Mouse (Mus musculus) stomach, embryonic 14.5 days (tissue): Measurements from ENCODE around the gene Lpcat2. TPM values are rescaled to one million over a fixed set of nuclear protein-coding genes. Genes with fewer than 3 reads are reported as not detected.

Experiments
- ATAC-seq: fragments of 200-750 bp; cut with Nextera tagmentation; 2 replicates; pipeline ENCODE4 v1.8.0; 2017; ENCODE audit warnings: low read depth, moderate TSS enrichment; ENCODE audit not compliant: insufficient number of reproducible peaks, insufficient read depth, low FRiP score
- H3K27ac ChIP-seq: fragments of 300-500 bp; sonication (generic); 2 replicates; pipeline ENCODE4 v1.5.1; 2014; ENCODE audit warnings: mild to moderate bottlenecking, low read length, moderate library complexity, mixed read lengths
- H3K27me3 ChIP-seq: fragments of 300-500 bp; sonication (generic); 2 replicates; pipeline ENCODE4 v1.6.1; 2014; ENCODE audit warnings: low read length, control low read depth, mixed read lengths; ENCODE audit not compliant: control insufficient read depth, insufficient read depth
- H3K36me3 ChIP-seq: fragments of 300-500 bp; sonication (generic); 2 replicates; pipeline ENCODE4 v1.6.1; 2014; ENCODE audit warnings: mild to moderate bottlenecking, control low read depth, low read length, moderate library complexity, mixed read lengths; ENCODE audit not compliant: control insufficient read depth, insufficient read depth
- H3K4me1 ChIP-seq: fragments of 300-500 bp; sonication (generic); 2 replicates; pipeline ENCODE4 v1.6.1; 2014; ENCODE audit warnings: low read length, control low read depth, mixed read lengths; ENCODE audit not compliant: control insufficient read depth, insufficient read depth
- H3K4me2 ChIP-seq: fragments of 300-500 bp; sonication (generic); replicated peaks from 2 replicates; pipeline ENCODE4 v1.6.1; 2014; ENCODE audit warnings: low read depth, low read length, control low read depth
- H3K4me3 ChIP-seq: fragments of 300-500 bp; sonication (generic); 2 replicates; pipeline ENCODE4 v1.5.1; 2014; ENCODE audit warnings: low read depth, low read length, control low read depth
- H3K9ac ChIP-seq: fragments of 300-500 bp; sonication (generic); replicated peaks from 2 replicates; pipeline ENCODE4 v1.6.1; 2014; ENCODE audit warnings: low read depth, mild to moderate bottlenecking, control low read depth, low read length, moderate library complexity, mixed read lengths
- H3K9me3 ChIP-seq: fragments of 300-500 bp; sonication (generic); 2 replicates; pipeline ENCODE4 v1.6.1; 2016; ENCODE audit warnings: low read depth, low read length, control low read depth; ENCODE audit not compliant: control insufficient read depth
- WGBS: fragments of 180-500 bp; shearing (Covaris S2); extraction: QIAGEN DNeasy Blood & Tissue Kit; methylation state at CpG from one replicate; pipeline ENCODE4 v1.1.7; 2014; 5-methylcytosine and 5-hydroxymethylcytosine counted together
- polyA plus RNA-seq: library from polyadenylated mRNA; unstranded; fragments of >200 nt; fragmentation: Nextera tagmentation; extraction: Ambion mirVana; gene quantifications from 2 replicates; pipeline ENCODE4 v1.2.1, GENCODE M21; 2014

The Lpcat2 gene
- 12.6 and 15.8 TPM in 2 replicates for polyA plus RNA-seq

DNA sequence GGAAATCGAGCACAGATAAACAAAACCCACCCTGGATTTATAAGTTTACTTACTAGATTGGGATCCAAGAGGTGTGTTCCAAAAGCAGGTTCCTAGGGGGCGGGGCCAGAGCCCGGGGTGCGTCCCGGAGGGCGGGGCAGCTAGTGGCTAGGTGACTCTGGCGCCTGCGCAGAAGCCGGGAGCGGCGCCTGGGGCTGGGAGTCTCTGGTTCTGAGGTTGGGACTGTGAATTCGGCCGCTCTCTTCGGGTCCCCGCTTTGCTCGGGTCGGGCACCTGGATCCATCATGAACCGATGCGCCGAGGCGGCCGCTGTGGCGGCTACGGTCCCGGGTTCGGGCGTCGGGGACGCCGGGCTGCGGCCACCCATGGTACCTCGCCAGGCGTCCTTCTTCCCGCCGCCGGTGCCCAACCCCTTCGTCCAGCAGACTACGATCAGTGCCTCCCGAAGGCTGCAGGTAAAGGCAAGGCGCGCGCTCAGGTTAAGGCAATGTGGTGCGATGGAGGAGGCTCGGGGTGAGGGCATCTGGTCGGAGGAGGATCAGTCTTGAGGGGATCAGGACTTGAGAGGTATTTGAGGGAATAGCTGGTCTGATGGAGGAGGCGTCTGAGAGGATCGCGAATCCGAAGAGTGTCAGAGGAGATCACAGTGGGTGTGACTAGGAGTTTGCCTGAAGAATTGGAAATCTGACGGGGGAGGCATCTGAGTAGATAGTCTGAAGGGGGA is at the start of gene Lpcat2:
Lpcat2 (plus strand) TSS at position 169 of the 724 bp plus-strand sequence.
- Histone ChIP-seq H3K27ac (peak within 1 kb of the TSS; percentile 15; the same call in 1 of the 2 replicates), H3K4me1 (peaks cover 12% of the 10 kb centered on the region), H3K36me3 (no peaks in the 10 kb centered on the region), H3K27me3 (no peaks in the 10 kb centered on the region), H3K9ac (peak within 1 kb of the TSS; percentile 46; the same call in 1 of the 2 replicates), H3K4me3 (peak within 1 kb of the TSS; percentile 58), H3K4me2 (peak within 1 kb of the TSS; percentile 82), H3K9me3 (no peaks in the 10 kb centered on the region)
- ATAC-seq = peak; percentile 81
- under 1% methylated on average over 50 of the region's 50 CpGs for WGBS

DNA sequence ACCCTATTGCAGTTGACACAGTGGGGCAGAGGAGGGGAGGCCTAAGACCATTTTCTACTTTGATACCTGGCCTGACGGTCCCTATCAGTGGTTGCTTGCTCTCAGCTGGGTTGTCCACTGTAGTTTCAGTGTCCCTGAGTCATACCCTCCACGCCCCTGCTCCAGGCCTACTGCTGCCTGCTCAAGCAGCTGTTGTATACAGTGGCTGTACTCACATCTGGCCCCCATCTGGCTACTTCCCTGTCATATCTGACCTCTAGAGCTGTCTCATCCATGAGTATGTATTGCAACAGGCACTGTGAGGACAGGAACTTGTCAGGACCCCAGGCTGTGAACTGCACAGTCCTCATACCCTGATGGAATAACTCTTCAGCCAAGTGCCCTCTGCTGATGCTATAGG is 42.4 kb upstream of the Lpcat2 start:
- Histone ChIP-seq H3K36me3 (no peaks in the 10 kb centered on the region), H3K4me1 (no peaks in the 10 kb centered on the region), H3K9ac (no peak overlapping the region), H3K27me3 (no peaks in the 10 kb centered on the region), H3K4me3 (no peak overlapping the region), H3K9me3 (no peaks in the 10 kb centered on the region), H3K27ac (no peak overlapping the region), H3K4me2 (no peak overlapping the region)
- ATAC-seq = no peak
- WGBS = 77% methylated on average over 2 of the region's 2 CpGs

DNA sequence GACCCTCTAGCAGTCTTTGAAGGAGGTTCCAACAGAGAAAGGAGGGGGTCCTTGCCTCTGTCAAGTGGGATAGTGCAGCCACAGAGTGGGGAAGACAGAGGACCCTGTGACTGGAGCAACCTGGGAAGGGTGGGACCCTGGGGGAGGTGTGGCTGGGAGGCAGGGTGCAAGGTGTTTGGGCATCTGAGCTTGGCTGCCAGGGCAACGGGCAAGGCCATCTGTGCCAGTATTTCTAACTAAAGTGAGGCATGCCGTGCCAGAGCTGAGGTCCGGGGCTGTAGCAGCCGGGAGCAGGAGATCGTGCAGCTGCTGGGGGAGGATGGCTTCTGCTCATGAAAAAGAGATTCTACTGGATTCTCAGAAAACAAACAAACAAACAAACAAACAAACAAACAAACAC is 39.5 kb upstream of the Lpcat2 start:
- Histone ChIP-seq H3K9me3 (no peaks in the 10 kb centered on the region), H3K36me3 (no peaks in the 10 kb centered on the region), H3K27me3 (no peaks in the 10 kb centered on the region), H3K4me1 (no peaks in the 10 kb centered on the region), H3K9ac (no peak overlapping the region), H3K4me2 (no peak overlapping the region), H3K4me3 (no peak overlapping the region), H3K27ac (no peak overlapping the region)
- no peak for ATAC-seq
- 80% methylated on average over 5 of the region's 5 CpGs for WGBS

- peak; percentile 79 for ATAC-seq
- no peak overlapping the region for H3K27ac ChIP-seq
- H3K36me3 ChIP-seq = no peaks in the 10 kb centered on the region
- H3K9ac ChIP-seq = no peak overlapping the region
- H3K27me3 ChIP-seq = no peaks in the 10 kb centered on the region
- H3K4me3 ChIP-seq = no peak overlapping the region
- H3K4me1 ChIP-seq = no peaks in the 10 kb centered on the region
- no peaks in the 10 kb centered on the region for H3K9me3 ChIP-seq
- 18% methylated on average over 6 of the region's 6 CpGs for WGBS
- H3K4me2 ChIP-seq = no peak overlapping the region
Measured at GRCm38 (mm10) chr8:92817928-92818818, 37.0 kb upstream of the Lpcat2 start.

GRCm38 (mm10) chr8:92821151-92821550 is 34.0 kb upstream of the Lpcat2 start:
- Histone ChIP-seq H3K9ac (no peak overlapping the region), H3K4me2 (no peak overlapping the region), H3K4me3 (no peak overlapping the region), H3K36me3 (no peaks in the 10 kb centered on the region), H3K27me3 (no peaks in the 10 kb centered on the region), H3K9me3 (no peaks in the 10 kb centered on the region), H3K4me1 (0 out of 2 replicates have a peak, but pooled peaks cover 2% of the 10 kb centered on the region), H3K27ac (no peak overlapping the region)
- ATAC-seq = no peak

GRCm38 (mm10) chr8:92822386-92822785 is 32.8 kb upstream of the Lpcat2 start:
- Histone ChIP-seq H3K4me2 (no peak overlapping the region), H3K4me1 (0 out of 2 replicates have a peak, but pooled peaks cover 3% of the 10 kb centered on the region), H3K27ac (no peak overlapping the region), H3K9ac (no peak overlapping the region), H3K9me3 (no peaks in the 10 kb centered on the region), H3K4me3 (no peak overlapping the region), H3K36me3 (no peaks in the 10 kb centered on the region), H3K27me3 (no peaks in the 10 kb centered on the region)
- WGBS = 45% methylated on average over 5 of the region's 5 CpGs
- no peak for ATAC-seq

GRCm38 (mm10) chr8:92825991-92826390 is 29.1 kb upstream of the Lpcat2 start:
- ATAC-seq = no peak
- Histone ChIP-seq H3K4me2 (no peak overlapping the region), H3K27ac (no peak overlapping the region), H3K36me3 (no peaks in the 10 kb centered on the region), H3K4me3 (no peak overlapping the region), H3K9me3 (no peaks in the 10 kb centered on the region), H3K4me1 (0 out of 2 replicates have a peak, but pooled peaks cover 8% of the 10 kb centered on the region), H3K9ac (no peak overlapping the region), H3K27me3 (no peaks in the 10 kb centered on the region)
- WGBS = 37% methylated on average over 4 of the region's 4 CpGs

GRCm38 (mm10) chr8:92827243-92828034 is 27.7 kb upstream of the Lpcat2 start, which contains the start of gene Mmp2:
Gene Mmp2, plus strand, starts transcription at chr8:92827291.
- Histone ChIP-seq H3K9ac (peak within 1 kb of the TSS; percentile 54), H3K36me3 (no peaks in the 10 kb centered on the region; the same call in 1 of the 2 replicates), H3K4me3 (peak within 1 kb of the TSS; percentile 47), H3K4me2 (peak within 1 kb of the TSS; percentile 64), H3K4me1 (0 out of 2 replicates have a peak, but pooled peaks cover 8% of the 10 kb centered on the region), H3K27me3 (no peaks in the 10 kb centered on the region), H3K9me3 (no peaks in the 10 kb centered on the region), H3K27ac (peak within 1 kb of the TSS; percentile 93)
- peak; percentile 82; the same call in 1 of the 2 replicates for ATAC-seq
- WGBS = 1% methylated on average over 37 of the region's 37 CpGs
